Mouse (Mus musculus): ENCODE results near the gene Zfp451. TPM values are rescaled to one million over a fixed set of nuclear protein-coding genes. Genes with fewer than 3 reads are reported as not detected.

The Zfp451 gene
- polyA plus RNA-seq, 1 experiment from 2014 or later, result 23.8 TPM

Other genes with a start within 250 kb of the Zfp451 start
- gene Prim2, start 144.8 kb downstream of the Zfp451 start, polyA plus RNA-seq (2015; fragmentation: Nextera tagmentation; extraction: Ambion mirVana), result 39.9 and 45.1 TPM in 2 replicates
- gene Rab23, start 94.7 kb downstream of the Zfp451 start, polyA plus RNA-seq (2015; fragmentation: Nextera tagmentation; extraction: Ambion mirVana), result 23.5 and 23.8 TPM in 2 replicates
- gene Bag2, start 56.8 kb downstream of the Zfp451 start, polyA plus RNA-seq (2015; fragmentation: Nextera tagmentation; extraction: Ambion mirVana), result 42.7 and 42.9 TPM in 2 replicates
- 0.55 and 0.62 TPM in 2 replicates for gene Bend6, start 93.2 kb upstream of the Zfp451 start, polyA plus RNA-seq (2015; fragmentation: Nextera tagmentation; extraction: Ambion mirVana)
- gene Dst, start 93.6 kb upstream of the Zfp451 start, polyA plus RNA-seq (2015; fragmentation: Nextera tagmentation; extraction: Ambion mirVana), result 13.2 and 15.2 TPM in 2 replicates